Mouse (Mus musculus): ENCODE results near the gene Pde6c.

DNA sequence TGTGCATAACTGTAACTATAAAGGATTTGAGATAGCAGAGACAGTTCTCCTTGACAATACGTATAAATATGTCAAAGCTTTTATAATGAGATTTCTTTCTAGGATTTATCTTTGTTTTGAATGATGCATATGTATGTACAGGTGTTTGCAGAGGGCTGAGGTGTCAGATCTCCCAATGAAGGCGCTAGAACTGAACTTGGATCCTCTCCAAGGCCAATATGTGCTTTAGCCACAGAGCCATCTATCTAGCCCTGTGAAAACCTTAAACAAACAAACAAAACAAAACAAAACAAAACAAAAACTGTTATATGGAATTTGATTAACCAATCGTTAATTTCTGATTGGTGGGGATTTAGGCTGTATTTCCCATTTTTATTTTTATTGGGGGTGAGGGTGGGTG lies 58.0 kb downstream of the Pde6c start:
- no peak for TF ChIP-seq CTCF (conservative IDR thresholded peaks at IDR 0.05 in 1 of 2, IDR thresholded peaks at IDR 0.05 in 1 of 2; ENCODE audit: low read depth in 2 of 2, low read length in 2 of 2)
- no peak for TF ChIP-seq POLR2A (IDR thresholded peaks at IDR 0.05; ENCODE audit: low read depth, low read length)
- no peak for TF ChIP-seq ZC3H11A (IDR thresholded peaks at IDR 0.05; ENCODE audit: low read depth, low read length)
- no peak for TF ChIP-seq CHD1 (IDR thresholded peaks at IDR 0.05; ENCODE audit: low read depth, low read length)
- no peak for TF ChIP-seq MEF2A (IDR thresholded peaks at IDR 0.05; ENCODE audit: borderline replicate concordance, low read depth, low read length)
- no peak for TF ChIP-seq ZNF384 (IDR thresholded peaks at IDR 0.05; ENCODE audit: low read depth, low read length)
- TF ChIP-seq ZMIZ1 (IDR thresholded peaks at IDR 0.05; ENCODE audit: low read depth, low read length): no peak
- no peak for TF ChIP-seq EP300 (IDR thresholded peaks at IDR 0.05; ENCODE audit: low read length)
- TF ChIP-seq SMC3 (IDR thresholded peaks at IDR 0.05; ENCODE audit: low read depth, low read length): no peak
